Mouse (Mus musculus) heart, adult 11 months (tissue): ENCODE results near the gene Pnisr.

Source experiments
- DNase-seq: peaks from one replicate; pipeline ENCODE4 v3.0.0; 2022

Pnisr gene

GRCm38 (mm10) chr4:21847481-21848286, at the start of gene Pnisr:
Gene Pnisr (plus strand): TSS chr4:21847583.
- DNase-seq: peak; percentile 99

GRCm38 (mm10) chr4:21801013-21801412, 46.4 kb upstream of the Pnisr start:
- DNase-seq: peak; percentile 2

GRCm38 (mm10) chr4:21801620-21802019, 45.8 kb upstream of the Pnisr start:
- no peak for DNase-seq

GRCm38 (mm10) chr4:21807204-21807603, 40.2 kb upstream of the Pnisr start:
- no peak for DNase-seq

GRCm38 (mm10) chr4:21810608-21811007, 36.8 kb upstream of the Pnisr start:
- DNase-seq: no peak

- DNase-seq: no peak
Observed at GRCm38 (mm10) chr4:21812635-21813034, 34.7 kb upstream of the Pnisr start.

- DNase-seq: peak; percentile 86
Observed at GRCm38 (mm10) chr4:21814029-21814428, 33.4 kb upstream of the Pnisr start.

GRCm38 (mm10) chr4:21826616-21827015, 20.8 kb upstream of the Pnisr start:
- DNase-seq: no peak

GRCm38 (mm10) chr4:21832844-21833243, 14.5 kb upstream of the Pnisr start:
- DNase-seq: no peak

GRCm38 (mm10) chr4:21848287-21848630, 876 bp downstream of the Pnisr start:
- DNase-seq: peak; percentile 99

GRCm38 (mm10) chr4:21857481-21857880, 10.1 kb downstream of the Pnisr start:
- DNase-seq: no peak

- DNase-seq: no peak
Observed at GRCm38 (mm10) chr4:21865226-21865625, 17.8 kb downstream of the Pnisr start.

GRCm38 (mm10) chr4:21878776-21879175, 31.4 kb downstream of the Pnisr start:
- no peak for DNase-seq

GRCm38 (mm10) chr4:21879565-21880220, 32.3 kb downstream of the Pnisr start, which contains the start of gene Coq3:
Gene Coq3 (plus strand): TSS chr4:21879673.
- peak; percentile 98 for DNase-seq

GRCm38 (mm10) chr4:21882806-21883205, 35.4 kb downstream of the Pnisr start:
- peak; percentile 21 for DNase-seq

- DNase-seq: peak; percentile 71
Observed at GRCm38 (mm10) chr4:21885831-21886230, 38.4 kb downstream of the Pnisr start.
